Mouse (Mus musculus): ENCODE data around the gene Disp2.

Gene Disp2

GRCm38 (mm10) chr2:118844427-118844826 is 64.9 kb downstream of the Disp2 start:
- no peak for DNase-seq (ENCODE audit: low spot score)

GRCm38 (mm10) chr2:118846246-118846645 is 66.7 kb downstream of the Disp2 start:
- no peak for DNase-seq (ENCODE audit: low spot score)

- no peak for DNase-seq (ENCODE audit: low spot score)
Observed at GRCm38 (mm10) chr2:118851756-118852155, 72.2 kb downstream of the Disp2 start.
